Mouse (Mus musculus) cortical plate, adult 2 months (tissue): Measurements from ENCODE around the gene Rtn2.

ENCODE experiments used
- CTCF ChIP-seq: fragments of 200-500 bp; IDR thresholded peaks from 2 replicates; pipeline ENCODE4 v1.5.1; 2011; ENCODE audit warnings: mild to moderate bottlenecking, control low read depth, low read length; ENCODE audit not compliant: insufficient read depth; ENCODE audit errors: extremely low read depth
- POLR2A ChIP-seq: fragments of 200-500 bp; IDR thresholded peaks from 2 replicates; pipeline ENCODE4 v1.6.1; 2011; ENCODE audit warnings: mild to moderate bottlenecking, low read length, control low read depth; ENCODE audit not compliant: insufficient read depth; ENCODE audit errors: extremely low read depth

DNA sequence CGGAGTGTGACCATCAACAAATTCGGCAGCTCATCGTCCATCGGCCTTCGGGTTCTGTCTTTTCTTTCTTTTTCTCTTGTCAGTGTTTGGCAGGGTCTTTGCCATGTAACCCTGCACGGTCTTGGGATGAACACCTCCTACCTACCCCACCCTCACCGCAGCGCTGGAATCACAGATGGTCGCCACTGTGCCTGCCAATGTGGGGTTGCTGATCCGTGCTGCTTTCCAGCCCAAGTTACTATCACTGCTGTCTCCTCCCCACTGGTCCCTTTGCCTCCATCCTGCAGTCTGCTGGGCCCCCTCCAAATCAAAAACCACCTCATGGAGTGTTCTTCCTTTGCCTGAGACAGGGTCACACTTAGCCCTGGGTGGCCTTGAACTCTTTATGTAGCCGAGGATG lies 41.8 kb downstream of the Rtn2 start:
- TF ChIP-seq CTCF = no peak
- no peak for TF ChIP-seq POLR2A
